Mouse (Mus musculus) ES-CJ7 (cell line): ENCODE measurements at regions not wholly inside any gene's neighbourhood (a gene's known extent, or its start where the extent isn't known, plus 50 kb on each side); places are given as distances from the start of the nearest gene placed in this dataset.

ENCODE experiments used
- DNase-seq: peaks from one replicate; pipeline ENCODE4 v3.0.0; 2011; ENCODE audit warnings: low read depth, low spot score

DNA sequence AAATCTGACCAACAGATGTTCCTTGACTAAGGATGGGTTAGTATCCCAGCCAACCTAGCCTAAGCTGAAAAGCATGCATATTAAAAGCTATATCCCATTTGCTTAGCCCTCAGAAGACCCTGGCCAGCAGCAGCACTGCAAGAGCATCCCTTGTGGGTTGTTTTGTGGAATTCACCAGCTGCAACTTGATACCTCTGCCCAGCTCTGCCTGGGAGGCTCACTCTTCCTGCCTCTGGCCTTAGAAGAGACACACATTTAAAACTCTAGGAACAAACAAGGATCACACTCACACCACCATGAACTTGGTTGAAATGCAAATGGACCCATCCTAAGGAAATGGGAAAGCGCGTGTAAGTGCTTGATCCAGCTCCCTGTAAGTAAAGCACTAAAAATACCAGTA, 107.7 kb upstream of the Arl4c start:
- DNase-seq, result peak; percentile 66

DNA sequence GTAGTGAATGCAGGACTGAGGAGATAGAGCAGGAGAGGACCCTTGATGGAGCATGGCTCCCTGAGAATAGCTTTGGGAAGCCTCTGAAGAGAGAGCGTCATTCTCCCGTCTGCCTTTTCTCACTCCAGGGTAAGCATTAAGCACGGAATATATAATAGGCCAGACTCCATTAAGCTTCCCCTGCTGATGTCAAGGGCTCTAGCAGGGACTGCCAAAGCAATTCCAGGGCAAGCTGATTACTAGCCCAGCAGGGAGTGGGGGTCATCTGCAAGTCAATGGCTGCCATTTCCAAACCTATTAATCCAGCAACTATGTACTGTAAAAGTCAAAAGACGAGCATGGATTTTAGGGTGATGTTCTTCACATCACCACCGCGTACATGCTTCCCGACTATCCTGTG, 111.2 kb upstream of the Arl4c start:
- peak; percentile 70 for DNase-seq

DNA sequence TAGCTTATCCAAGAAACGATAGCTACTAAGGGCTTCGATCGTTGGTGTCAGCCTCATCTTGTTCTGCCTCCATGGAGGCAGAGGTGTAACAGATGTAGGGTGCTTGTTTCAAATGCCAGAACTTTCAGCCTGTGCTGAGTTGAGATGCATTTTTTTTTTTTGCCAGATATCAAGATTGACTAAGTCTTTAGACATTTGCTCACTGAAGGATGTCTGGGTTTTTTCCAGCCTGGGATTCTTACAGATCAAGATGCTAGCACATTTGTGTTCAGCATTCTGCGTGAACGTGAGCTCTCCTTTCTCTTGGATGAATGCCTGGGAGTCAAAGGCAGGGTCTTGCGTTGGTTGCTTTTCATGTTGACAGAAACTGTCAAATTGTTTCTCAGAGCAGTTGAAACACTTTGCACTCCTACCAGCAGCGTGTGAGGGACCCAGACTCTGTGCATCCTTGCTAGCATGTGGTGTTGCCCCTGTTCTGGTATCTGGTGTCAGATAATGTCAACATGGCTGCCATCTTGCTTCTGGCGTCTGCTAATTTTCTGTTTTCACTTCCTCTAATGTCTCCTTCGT, 114.4 kb upstream of the Arl4c start:
- DNase-seq, result no peak

DNA sequence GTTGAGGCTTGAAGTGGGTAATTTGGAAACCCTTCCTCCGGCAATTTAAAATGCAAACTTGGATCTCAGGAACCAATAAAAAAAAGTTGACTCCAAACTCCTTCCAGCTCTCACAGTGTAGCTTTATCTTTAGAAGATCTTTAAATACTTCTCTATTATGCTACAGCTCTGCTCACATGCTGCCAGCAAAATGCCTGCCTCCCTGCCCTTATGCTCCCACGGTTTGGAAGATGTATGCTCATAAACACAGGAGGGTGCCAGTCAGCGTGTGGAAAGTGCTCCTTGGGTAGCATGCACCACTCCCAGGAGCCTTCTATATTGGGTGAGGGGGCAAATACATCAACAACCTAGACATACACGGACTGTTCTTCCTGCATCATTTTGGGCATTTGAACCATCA, 123.2 kb upstream of the Arl4c start:
- DNase-seq, result no peak

DNA sequence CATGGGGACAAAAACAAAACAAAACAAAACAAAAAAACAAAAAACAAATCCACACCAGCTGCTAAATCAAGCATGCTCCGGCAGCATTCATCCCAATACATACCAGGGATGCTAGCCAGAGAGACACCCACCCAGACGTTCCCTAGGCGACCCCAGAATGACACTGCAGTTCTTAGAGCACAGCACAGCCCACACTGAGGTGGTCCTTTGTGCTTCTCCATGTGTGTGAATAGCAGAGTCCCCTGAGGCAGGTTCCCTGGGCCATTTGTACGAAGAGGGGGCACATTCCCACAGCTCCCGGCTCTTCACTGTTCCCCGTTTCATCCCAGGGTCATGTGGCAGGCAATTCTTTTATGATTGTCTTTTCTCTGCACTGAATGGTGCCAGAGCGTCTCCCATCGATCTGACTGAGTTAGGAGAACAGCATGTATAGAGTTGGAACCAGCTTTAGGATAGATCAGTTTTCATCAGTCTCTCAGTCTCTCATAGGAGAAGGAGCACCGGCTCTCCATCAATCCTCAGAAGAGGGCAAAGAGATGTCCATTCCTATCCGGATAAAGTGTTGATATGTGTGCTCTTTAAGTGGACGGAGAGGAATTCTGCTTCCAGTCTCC, 136.7 kb upstream of the Arl4c start:
- peak; percentile 16 for DNase-seq

DNA sequence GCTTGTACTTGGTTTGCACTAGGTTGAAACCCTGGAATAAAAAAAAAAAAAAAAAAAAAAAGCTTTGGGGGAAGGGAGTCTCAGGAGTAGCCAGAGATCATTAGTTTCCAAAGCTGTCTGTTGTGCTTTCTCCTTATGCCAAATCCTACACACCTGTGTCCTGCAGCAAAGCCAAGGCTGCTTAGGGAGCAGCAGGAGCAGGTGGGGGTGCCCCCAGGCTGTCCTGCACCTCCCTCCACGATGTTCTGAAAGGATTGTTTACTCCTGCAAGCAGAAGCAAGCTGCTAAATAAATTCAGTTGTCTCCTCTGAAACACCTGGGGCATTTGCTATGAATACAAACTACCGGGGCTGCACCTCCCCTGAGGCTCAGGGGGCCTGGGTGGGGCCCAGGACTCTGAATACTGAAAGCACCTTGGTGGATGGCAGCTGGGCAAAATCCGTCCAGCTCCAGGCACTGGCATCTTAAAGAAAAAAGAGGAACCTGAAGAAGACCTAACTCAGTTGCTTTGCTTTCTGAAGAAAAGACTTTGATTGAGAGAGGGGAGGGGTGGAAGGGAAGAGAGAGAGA, 137.5 kb upstream of the Arl4c start:
- DNase-seq, result peak; percentile 57

DNA sequence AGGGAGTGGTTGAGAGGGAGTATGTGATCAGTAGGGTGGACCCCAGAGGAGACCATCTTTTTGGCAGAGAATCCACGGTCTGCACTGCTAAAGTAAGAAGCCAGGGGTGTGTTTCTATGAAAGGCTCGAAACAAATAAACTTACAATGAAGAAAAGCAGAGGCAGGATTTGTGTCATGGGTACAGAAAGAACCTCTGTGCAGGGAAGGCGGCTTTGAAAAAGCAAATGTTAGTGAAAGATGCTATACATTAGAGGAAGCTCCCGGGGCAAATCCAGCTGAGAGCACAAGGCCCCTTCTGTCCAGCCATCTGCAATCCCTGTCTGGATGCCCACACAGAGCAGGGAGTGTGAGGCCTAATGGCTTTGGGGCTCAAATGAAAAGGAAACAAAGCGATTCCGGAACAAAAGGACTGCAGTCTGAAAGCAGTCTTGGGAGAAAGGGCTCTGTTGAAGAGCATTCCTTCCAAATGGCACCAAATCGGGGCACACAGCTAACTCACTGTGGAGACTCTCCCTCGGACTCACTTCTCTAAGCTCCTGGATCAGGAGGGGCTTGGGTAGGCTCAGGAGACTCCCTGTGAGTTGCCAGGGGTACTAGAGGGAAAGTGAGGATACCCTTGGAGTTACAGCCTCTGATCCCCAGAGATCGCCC, 138.1 kb upstream of the Arl4c start:
- peak; percentile 18 for DNase-seq

DNA sequence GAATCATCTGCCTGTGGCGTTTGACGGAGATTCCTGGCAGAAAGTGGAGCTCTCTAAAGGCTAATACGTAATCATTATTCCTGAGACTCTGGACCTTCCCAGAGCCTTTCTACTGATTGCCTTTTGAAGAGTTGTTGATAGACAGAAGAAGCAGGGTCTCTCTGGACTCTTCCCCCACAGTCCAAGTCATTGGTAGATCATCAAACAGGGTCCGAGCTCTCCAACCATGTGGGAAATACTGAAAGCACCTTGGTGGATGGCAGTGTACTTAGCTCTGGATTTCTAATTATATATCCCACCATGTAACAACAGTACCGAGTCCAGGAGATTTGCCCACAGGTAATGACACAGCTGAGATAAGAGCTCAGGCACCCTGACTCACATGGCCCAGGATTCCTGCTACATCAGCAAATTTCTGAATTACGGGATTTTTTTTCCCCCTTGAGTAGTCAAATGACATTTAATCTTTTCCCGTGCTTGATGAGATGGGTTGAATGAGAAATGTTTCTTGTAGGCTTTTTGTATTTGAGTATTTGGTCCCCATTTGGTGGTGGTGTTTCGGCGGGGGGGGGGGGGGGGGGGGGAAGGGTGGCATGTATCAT, 139.1 kb upstream of the Arl4c start:
- no peak for DNase-seq

DNA sequence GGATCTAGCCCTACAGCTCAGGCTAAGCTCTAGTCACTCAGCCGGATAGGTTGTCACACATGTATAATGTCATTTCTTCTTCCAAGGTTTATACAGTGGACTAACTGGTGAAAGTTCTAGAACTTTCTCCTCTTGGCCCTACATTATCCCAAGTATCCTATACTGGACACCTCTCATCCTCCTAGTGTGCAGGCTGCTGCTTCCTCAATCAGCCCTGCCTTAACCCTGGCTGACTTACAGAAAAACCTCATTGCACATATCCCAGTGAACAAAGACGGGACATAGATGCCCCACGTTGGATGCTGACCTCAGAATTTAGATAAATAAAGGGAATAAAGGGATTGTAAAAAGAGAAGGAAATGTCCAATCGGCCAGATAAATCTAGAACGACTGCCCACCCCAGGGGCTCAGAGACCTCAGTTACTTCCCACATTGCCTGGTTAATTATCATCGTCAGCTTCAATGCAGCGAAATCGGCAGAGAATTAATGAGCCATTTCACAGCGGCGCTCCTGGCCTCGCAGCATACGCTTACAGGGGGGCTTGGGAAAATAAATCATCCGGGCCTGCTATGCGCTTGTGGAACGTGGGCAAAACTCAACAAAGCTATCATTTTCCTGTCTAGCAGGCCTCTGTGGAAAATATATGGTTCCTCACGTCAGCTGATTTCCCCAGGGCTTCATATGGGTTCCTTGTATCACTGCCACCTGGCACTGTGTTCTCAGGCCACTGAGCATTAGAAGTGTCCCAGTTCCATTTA, 145.5 kb upstream of the Arl4c start:
- no peak for DNase-seq

DNA sequence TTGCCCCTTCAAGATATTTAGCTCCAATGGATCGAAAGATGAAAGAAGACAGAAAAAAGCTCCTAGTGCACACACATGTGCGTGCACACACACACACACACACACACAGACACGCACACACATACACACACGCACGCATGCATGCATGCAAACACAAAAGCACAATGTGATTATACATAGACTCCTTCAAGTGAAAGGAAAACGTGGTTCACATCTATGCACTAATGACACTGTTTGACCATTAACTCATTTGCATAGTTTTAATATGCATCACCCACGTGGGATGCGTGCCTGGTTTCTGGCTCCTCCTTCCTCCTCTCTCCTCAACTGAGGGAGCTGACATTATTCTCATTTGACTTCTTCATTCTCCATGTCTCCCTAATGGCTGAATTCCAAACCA, 146.2 kb upstream of the Arl4c start:
- DNase-seq, result no peak

DNA sequence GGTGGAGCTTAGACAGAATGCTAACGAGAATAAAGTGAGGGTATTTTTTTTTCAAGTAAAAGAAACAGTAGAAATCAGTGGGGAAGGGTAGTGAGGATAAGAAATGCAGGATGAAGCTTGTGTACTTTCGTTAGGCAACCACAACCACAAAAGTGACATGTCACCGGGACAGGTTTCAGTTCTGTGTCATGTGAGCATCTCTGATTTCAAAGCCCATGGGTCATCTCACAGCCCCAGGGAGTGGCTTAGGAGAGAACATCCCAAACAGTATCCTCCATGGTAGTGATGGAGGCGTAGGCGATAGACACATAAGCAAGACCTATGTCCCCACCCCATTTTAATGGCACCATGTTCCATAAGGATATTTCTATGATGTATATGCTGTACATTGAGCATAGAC, 147.4 kb upstream of the Arl4c start:
- no peak for DNase-seq

DNA sequence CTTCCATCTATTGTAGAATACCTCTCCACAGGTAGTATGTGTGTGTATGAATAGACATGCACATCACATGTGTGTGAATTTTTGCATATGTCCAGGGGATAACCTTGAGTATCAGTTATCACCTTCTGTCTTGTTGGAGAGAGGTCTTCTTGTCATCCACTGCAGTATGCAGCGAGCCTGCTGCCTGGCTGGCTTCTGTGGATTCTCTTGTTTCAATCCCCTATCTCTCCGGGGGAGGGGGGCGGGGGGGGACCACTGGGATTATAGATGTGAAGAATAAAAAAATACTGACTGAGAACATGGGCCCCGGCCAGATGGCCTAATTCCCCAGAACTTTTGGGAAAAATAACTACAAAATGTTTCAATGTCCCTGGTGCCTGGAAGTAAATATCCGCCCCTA, 149.9 kb upstream of the Arl4c start:
- DNase-seq, result no peak

DNA sequence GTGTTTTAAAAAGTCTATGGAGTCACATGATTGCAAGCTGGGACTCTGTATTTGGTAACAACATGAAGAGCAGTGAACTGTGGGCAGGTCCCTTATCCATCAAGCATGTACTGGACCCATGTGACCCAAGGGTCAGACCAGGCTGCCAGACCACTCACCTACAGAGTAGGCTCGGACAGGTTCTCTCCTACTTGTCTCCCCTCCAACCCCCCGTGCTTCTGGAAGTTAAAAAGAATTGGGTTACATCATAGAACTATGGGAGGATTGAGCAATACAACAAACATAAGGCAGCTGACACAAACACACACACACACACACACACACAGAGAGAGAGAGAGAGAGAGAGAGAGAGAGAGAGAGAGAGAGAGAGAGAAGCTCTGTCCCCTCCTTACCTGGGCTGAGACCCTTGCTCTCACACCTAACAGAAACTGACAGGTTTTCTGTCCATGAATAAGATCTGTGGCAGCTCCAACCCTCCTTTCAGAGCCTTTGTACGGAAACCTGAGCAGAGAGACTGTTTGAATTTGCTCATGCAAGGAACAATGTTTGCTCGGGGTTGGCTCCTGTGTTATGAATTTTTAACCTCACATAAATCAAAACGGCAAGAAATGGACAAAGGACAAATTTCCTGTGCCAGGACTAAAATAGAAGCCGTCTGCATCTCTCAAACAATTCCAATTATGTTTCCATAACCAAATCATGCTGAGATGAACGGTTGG, 159.0 kb upstream of the Arl4c start:
- no peak for DNase-seq

DNA sequence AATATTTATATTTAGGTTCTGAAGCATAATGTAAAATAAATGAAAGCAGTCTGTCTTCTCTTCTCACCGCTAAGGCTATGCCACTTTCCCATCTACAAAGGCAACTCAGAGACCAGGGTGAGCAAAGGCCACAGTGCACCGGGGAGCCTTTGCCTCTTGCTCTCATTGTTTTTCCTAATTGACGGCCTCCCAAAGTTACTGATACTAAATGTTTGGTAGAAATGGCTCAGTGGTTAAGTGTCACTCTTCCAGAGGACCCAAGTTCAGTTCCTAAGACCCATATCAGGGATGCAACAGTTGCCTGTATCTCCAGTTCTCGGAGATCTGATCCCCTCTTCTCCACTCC, 159.5 kb upstream of the Arl4c start:
- no peak for DNase-seq

DNA sequence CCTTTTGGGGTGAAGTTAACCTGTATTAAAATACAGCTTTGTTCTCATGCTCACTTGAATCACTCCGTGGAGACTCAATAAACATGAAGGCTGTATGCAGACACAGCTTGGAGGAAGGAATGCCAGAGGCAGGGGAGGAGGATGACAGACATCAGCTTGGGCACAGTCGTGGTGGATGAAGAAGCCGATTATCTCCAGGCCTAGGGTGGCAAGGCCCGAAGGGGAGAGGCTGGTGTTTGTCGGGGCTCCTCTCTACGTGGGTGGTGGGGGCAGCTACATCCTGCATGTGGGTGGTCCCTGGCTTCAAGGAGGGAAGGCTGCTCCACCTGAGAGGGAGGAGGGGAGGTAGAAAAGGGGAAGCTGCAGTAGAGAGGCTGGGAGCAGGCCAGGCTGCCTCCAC, 163.4 kb upstream of the Arl4c start:
- no peak for DNase-seq

DNA sequence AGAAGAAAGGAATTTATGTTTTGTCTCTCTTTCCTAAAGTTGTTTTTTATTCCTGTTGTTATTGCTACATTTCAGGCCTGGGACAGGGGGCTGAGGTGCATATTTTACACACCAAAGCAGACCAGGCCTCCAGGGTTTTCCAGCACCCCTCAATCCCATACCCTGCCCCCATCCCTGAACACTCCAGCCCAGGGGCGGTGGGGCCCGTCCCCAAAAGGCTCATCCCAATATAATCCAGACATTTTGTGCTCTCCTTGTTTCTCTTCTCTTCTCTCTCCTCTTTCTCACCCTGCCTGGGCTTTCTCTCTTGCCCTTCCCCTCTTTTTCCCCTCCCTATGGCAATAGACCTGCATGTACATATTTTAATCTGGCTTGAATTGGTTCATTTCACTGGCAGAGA, 164.6 kb upstream of the Arl4c start:
- no peak for DNase-seq

DNA sequence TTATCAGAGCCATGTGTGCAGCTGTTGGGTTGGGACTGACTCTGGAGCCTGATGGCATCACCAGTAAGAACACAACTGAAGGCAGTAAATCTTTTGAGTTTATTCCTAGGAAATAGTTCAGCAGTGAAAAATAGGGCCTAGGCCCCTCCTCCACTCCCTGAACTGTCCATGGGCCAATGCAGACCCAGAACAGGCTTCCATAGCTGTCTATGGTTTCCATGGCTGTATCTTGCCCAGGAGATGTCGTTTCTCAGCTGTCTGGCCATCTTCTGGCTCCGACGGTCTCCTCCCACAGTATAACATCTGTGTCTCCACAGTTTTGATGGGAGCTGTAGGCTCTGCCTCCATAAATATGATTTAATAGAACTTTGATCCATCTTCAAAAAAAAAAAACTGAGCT, 165.1 kb upstream of the Arl4c start:
- DNase-seq, result no peak

DNA sequence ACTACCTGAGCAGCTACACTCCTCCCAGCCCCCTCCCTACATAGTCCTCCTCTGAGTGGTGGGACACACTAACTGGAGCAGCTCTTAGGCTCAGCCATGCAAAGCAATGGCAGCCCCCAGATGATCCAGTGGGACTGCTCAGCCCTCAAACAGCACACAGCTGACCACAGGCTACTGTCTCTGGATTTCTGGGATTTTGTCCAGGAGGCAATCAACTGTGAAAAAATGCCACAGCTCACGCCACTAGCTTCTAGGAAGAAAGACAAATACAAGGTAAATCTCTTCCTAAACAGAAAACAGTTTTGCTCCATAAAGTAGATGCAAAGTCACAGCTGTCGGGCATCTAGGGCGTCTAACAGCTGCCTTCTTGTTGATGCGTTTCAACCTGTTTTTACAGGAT, 167.9 kb upstream of the Arl4c start:
- DNase-seq, result no peak

DNA sequence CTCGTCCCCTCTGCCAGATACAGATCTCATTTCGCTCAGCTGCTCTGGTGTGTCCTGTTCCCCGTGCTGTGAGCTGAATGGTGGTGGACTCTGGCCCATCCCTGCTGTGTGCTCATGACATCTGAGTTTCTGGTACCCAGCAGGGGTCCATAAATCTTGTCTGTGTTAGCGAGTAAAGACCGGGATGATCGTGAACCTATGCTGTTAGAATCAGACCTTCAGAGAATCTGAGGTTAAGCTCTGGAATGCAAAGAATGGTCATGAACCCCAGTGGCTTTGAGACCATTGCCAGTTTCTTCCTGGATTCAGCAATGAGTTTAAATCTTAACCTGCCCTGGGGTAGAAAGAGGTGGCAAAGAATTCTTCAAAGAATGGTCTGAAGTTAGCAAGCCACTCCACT, 173.3 kb upstream of the Arl4c start:
- no peak for DNase-seq

DNA sequence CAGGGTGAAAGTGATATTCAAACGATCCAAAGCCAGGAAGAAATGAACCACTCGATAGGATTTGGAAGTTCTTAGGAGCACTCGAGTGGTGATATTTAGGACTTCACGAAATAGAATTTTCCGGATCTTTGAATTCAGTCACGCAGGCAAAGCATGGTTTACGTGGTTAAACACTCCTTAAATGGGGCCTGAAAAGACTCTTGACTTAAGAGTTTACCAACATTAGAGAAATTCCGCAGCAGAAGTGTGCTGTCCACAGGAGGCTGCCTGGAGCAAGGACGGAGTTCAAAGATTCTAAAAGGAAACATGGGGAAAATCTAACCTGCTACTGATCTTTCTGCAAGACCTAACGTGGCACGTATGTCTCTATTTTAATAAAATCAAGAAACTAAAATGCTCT, 175.4 kb upstream of the Arl4c start:
- DNase-seq, result no peak

DNA sequence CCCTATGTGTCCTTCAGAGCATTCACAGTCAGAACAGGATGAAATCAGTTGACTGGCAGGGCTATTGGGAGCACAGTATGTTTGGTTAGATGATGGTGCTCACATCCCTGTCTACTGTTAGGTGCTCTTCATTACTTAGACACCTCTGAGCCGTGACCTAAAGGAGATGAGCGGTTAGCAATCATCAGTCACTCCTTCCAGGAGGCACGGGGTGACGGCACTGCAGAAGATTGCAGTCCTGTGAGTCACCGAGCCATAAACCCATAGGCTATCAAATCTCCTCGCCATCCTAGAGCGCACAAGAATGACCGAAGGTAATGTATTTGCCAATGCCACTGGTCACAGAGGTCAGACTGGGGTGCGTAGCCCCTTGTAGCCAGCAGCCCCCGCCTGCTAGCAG, 176.8 kb upstream of the Arl4c start:
- no peak for DNase-seq

DNA sequence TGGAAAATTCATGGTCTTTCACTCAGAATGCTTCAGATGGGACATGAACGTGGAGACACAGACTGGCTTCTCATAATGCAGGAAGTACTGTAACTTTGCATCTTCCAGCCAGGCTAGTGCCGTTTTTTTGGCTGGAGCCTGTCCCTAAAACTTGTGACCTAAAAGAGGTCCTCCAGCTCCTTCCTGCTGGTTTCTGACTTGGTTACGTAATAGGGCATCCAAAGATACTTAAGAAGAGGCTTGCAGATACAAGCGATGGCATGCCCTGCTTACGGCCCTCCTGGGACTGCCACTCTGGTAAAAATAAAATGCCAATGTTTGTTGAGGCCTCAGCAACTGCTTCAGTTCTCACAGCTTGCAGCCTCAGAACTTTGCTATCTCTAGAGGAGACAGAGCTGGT, 177.3 kb upstream of the Arl4c start:
- DNase-seq, result no peak
